Mouse (Mus musculus): ENCODE data around the gene Bcl2l11. TPM values are rescaled to one million over a fixed set of nuclear protein-coding genes. Genes with fewer than 3 reads are reported as not detected.
"Not testable (repeated sequence)": the region's sequence is repeated elsewhere in the genome, so short reads cannot be mapped to it uniquely, and the experiment has no call there.

Gene Bcl2l11
- polyA plus RNA-seq, 1 experiment from 2014 or later: 19.9 TPM

GRCm38 (mm10) chr2:128096070-128096469 lies 29.8 kb upstream of the Bcl2l11 start:
- no peak for ATAC-seq (ENCODE audit: insufficient number of reproducible peaks, insufficient read depth, low FRiP score, low read depth)
- Histone ChIP-seq H3K4me3 (ENCODE audit: low read depth, low read length) (no peak overlapping the region), H3K36me3 (ENCODE audit: control insufficient read depth, insufficient read depth, low read length) (no peaks in the 10 kb centered on the region), H3K9ac (replicated peaks; ENCODE audit: low read depth, low read length) (no peak overlapping the region), H3K27me3 (ENCODE audit: control insufficient read depth, insufficient read depth, low read length) (no peaks in the 10 kb centered on the region), H3K9me3 (ENCODE audit: control insufficient read depth, low read depth, low read length) (no peaks in the 10 kb centered on the region), H3K27ac (ENCODE audit: low read length) (no peak overlapping the region), H3K4me1 (ENCODE audit: control insufficient read depth, insufficient read depth, low read length) (0 out of 2 replicates have a peak, but pooled peaks cover 3% of the 10 kb centered on the region), H3K4me2 (replicated peaks; ENCODE audit: low read depth, low read length) (no peak overlapping the region)
- WGBS: 88% methylated on average over 1 of the region's 1 CpGs

DNA sequence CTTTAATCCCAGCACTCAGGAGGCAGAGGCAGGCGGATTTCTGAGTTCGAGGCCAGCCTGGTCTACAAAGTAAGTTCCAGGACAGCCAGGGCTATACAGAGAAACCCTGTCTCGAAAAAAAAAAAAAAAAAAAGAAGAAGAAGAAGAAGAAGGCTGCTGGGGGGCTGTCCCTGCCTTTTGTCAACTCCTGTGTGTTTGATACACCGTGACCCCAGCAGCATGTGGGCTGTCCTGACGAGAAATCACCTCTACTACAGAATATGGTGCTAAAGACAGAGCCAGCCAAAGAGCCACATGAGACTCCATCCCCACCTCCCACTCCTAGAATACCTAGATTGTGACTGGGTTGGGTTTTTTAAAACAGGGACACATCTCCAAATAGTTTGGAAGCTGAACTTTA lies 27.7 kb upstream of the Bcl2l11 start:
- not testable (repeated sequence) for H3K36me3 ChIP-seq (ENCODE audit: control insufficient read depth, insufficient read depth, low read length); ATAC-seq (ENCODE audit: insufficient number of reproducible peaks, insufficient read depth, low FRiP score, low read depth); H3K4me1 ChIP-seq (ENCODE audit: control insufficient read depth, insufficient read depth, low read length); H3K27ac ChIP-seq (ENCODE audit: low read length); H3K4me2 ChIP-seq (replicated peaks; ENCODE audit: low read depth, low read length); H3K9ac ChIP-seq (replicated peaks; ENCODE audit: low read depth, low read length); H3K4me3 ChIP-seq (ENCODE audit: low read depth, low read length); H3K9me3 ChIP-seq (ENCODE audit: control insufficient read depth, low read depth, low read length); H3K27me3 ChIP-seq (ENCODE audit: control insufficient read depth, insufficient read depth, low read length)
- WGBS: 85% methylated on average over 3 of the region's 5 CpGs

DNA sequence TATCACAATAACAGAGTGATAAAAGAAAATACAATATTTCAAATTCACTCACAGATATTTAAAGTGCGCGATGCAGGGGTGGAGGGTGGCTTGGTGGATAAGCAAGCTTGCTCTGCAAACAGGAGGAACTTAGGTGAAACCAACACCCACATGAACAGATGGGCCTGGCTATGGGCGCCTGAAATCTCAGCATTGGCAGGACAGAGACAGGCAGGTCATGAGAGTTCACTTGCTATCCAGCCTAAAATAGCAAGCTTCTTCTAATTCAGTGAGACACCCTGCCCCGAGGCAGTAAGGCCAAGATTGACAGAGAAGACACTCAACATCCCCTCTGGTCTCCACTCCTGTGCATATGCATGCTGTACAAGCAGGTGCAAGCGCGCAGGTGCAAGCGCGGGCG lies 23.8 kb upstream of the Bcl2l11 start:
- WGBS: 91% methylated on average over 9 of the region's 9 CpGs
- Histone ChIP-seq H3K4me3 (ENCODE audit: low read depth, low read length) (no peak overlapping the region), H3K4me2 (replicated peaks; ENCODE audit: low read depth, low read length) (no peak overlapping the region)

DNA sequence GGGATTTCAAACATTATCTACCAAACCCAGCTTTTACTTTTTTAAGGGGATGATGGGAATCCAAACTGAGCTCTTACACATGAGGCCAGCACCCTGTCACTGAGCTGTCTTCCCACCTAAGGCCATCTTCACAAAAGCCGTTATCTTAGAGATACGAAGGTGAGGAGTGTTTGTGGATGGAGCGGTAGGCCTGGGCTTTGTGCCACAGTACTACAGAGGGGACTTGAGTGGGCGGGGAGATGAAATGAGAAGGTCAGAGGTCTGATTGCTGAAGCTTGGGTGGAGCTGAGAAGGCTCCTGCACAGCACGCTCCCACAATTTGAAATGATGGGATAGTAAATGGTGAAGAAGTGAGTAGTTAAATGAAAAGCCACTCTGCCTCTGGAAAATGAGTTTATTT lies 21.0 kb upstream of the Bcl2l11 start:
- ATAC-seq (ENCODE audit: insufficient number of reproducible peaks, insufficient read depth, low FRiP score, low read depth): no peak
- 64% methylated on average over 5 of the region's 5 CpGs for WGBS

More for the DNA sequence above, 23.8 kb upstream of the Bcl2l11 start:
- no peak for ATAC-seq (ENCODE audit: insufficient number of reproducible peaks, insufficient read depth, low FRiP score, low read depth)
- H3K9me3 ChIP-seq (ENCODE audit: control insufficient read depth, low read depth, low read length): no peaks in the 10 kb centered on the region
- H3K27ac ChIP-seq (ENCODE audit: low read length): no peak overlapping the region
- no peaks in the 10 kb centered on the region for H3K36me3 ChIP-seq (ENCODE audit: control insufficient read depth, insufficient read depth, low read length)
- H3K27me3 ChIP-seq (ENCODE audit: control insufficient read depth, insufficient read depth, low read length): no peaks in the 10 kb centered on the region
- H3K4me1 ChIP-seq (ENCODE audit: control insufficient read depth, insufficient read depth, low read length): no peaks in the 10 kb centered on the region
- H3K9ac ChIP-seq (replicated peaks; ENCODE audit: low read depth, low read length): no peak overlapping the region

DNA sequence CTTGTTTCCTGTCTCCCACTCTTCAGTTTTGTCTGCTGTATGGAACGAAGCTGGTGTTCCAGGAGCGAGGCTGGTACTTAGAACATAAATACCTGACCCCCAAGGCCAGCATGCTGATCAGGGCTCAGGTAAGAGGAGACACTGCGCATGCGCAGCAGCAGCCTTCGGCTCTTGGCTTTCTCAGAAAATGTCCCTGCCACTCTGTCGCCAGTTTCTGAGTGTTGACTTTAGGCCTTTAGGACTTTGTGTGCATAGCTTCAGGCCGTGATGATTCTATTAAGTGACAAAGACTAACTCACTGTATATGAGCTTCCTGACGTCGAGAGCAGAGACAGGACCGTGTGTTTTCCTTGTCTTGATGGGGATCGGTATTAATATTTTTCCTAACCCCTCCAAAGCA lies 20.2 kb upstream of the Bcl2l11 start:
- ATAC-seq (ENCODE audit: insufficient number of reproducible peaks, insufficient read depth, low FRiP score, low read depth): no peak
- Histone ChIP-seq H3K9ac (replicated peaks; ENCODE audit: low read depth, low read length) (no peak overlapping the region), H3K4me3 (ENCODE audit: low read depth, low read length) (no peak overlapping the region), H3K4me1 (ENCODE audit: control insufficient read depth, insufficient read depth, low read length) (no peaks in the 10 kb centered on the region), H3K27ac (ENCODE audit: low read length) (no peak overlapping the region), H3K4me2 (replicated peaks; ENCODE audit: low read depth, low read length) (no peak overlapping the region), H3K36me3 (ENCODE audit: control insufficient read depth, insufficient read depth, low read length) (no peaks in the 10 kb centered on the region), H3K27me3 (ENCODE audit: control insufficient read depth, insufficient read depth, low read length) (no peaks in the 10 kb centered on the region), H3K9me3 (ENCODE audit: control insufficient read depth, low read depth, low read length) (no peaks in the 10 kb centered on the region)
- 75% methylated on average over 11 of the region's 11 CpGs for WGBS

More for the DNA sequence above, 21.0 kb upstream of the Bcl2l11 start:
- Histone ChIP-seq H3K9me3 (ENCODE audit: control insufficient read depth, low read depth, low read length) (no peaks in the 10 kb centered on the region), H3K4me2 (replicated peaks; ENCODE audit: low read depth, low read length) (no peak overlapping the region), H3K4me3 (ENCODE audit: low read depth, low read length) (no peak overlapping the region), H3K27me3 (ENCODE audit: control insufficient read depth, insufficient read depth, low read length) (no peaks in the 10 kb centered on the region), H3K36me3 (ENCODE audit: control insufficient read depth, insufficient read depth, low read length) (no peaks in the 10 kb centered on the region), H3K9ac (replicated peaks; ENCODE audit: low read depth, low read length) (no peak overlapping the region), H3K27ac (ENCODE audit: low read length) (no peak overlapping the region), H3K4me1 (ENCODE audit: control insufficient read depth, insufficient read depth, low read length) (no peaks in the 10 kb centered on the region)

- no peak overlapping the region for H3K9ac ChIP-seq (replicated peaks; ENCODE audit: low read depth, low read length)
- 72% methylated on average over 9 of the region's 9 CpGs for WGBS
Measured at GRCm38 (mm10) chr2:128111537-128111936, 14.3 kb upstream of the Bcl2l11 start.

DNA sequence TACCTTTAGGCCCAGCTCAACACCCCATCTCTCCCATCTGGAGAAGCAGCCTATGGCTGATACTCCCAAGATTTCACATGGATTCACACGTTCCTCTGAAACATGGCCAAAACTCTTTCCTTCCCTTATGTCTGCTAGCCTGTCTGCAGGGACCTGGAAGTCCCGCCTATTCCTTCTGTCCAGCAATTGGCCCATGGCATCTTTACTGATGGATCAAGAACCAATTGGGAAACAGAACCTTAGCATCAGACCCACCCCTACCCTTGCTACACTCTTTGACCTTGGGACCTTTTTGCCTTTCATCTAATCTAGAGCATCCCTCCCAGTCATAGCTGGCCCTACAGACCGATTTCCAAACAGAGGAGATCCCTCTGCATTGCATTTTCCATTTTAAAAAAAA lies 11.2 kb upstream of the Bcl2l11 start:
- 81% methylated on average over 3 of the region's 3 CpGs for WGBS
- H3K36me3 ChIP-seq (ENCODE audit: control insufficient read depth, insufficient read depth, low read length): no peaks in the 10 kb centered on the region
- no peak overlapping the region for H3K27ac ChIP-seq (ENCODE audit: low read length)
- no peaks in the 10 kb centered on the region for H3K4me1 ChIP-seq (ENCODE audit: control insufficient read depth, insufficient read depth, low read length)
- no peak overlapping the region for H3K9ac ChIP-seq (replicated peaks; ENCODE audit: low read depth, low read length)
- H3K27me3 ChIP-seq (ENCODE audit: control insufficient read depth, insufficient read depth, low read length): no peaks in the 10 kb centered on the region
- H3K4me3 ChIP-seq (ENCODE audit: low read depth, low read length): no peak overlapping the region
- no peaks in the 10 kb centered on the region for H3K9me3 ChIP-seq (ENCODE audit: control insufficient read depth, low read depth, low read length)
- ATAC-seq (ENCODE audit: insufficient number of reproducible peaks, insufficient read depth, low FRiP score, low read depth): no peak
- no peak overlapping the region for H3K4me2 ChIP-seq (replicated peaks; ENCODE audit: low read depth, low read length)

More at GRCm38 (mm10) chr2:128111537-128111936, 14.3 kb upstream of the Bcl2l11 start:
- no peaks in the 10 kb centered on the region for H3K4me1 ChIP-seq (ENCODE audit: control insufficient read depth, insufficient read depth, low read length)
- no peak overlapping the region for H3K4me2 ChIP-seq (replicated peaks; ENCODE audit: low read depth, low read length)
- no peak overlapping the region for H3K27ac ChIP-seq (ENCODE audit: low read length)
- H3K4me3 ChIP-seq (ENCODE audit: low read depth, low read length): no peak overlapping the region
- H3K9me3 ChIP-seq (ENCODE audit: control insufficient read depth, low read depth, low read length): no peaks in the 10 kb centered on the region
- no peak for ATAC-seq (ENCODE audit: insufficient number of reproducible peaks, insufficient read depth, low FRiP score, low read depth)
- no peaks in the 10 kb centered on the region for H3K36me3 ChIP-seq (ENCODE audit: control insufficient read depth, insufficient read depth, low read length)
- H3K27me3 ChIP-seq (ENCODE audit: control insufficient read depth, insufficient read depth, low read length): no peaks in the 10 kb centered on the region

- H3K4me3 ChIP-seq (ENCODE audit: low read depth, low read length): no peak overlapping the region
- no peaks in the 10 kb centered on the region for H3K9me3 ChIP-seq (ENCODE audit: control insufficient read depth, low read depth, low read length)
- no peak overlapping the region for H3K9ac ChIP-seq (replicated peaks; ENCODE audit: low read depth, low read length)
- 47% methylated on average over 4 of the region's 4 CpGs for WGBS
- no peak overlapping the region for H3K27ac ChIP-seq (ENCODE audit: low read length)
- no peak for ATAC-seq (ENCODE audit: insufficient number of reproducible peaks, insufficient read depth, low FRiP score, low read depth)
- no peaks in the 10 kb centered on the region for H3K4me1 ChIP-seq (ENCODE audit: control insufficient read depth, insufficient read depth, low read length)
- no peak overlapping the region for H3K4me2 ChIP-seq (replicated peaks; ENCODE audit: low read depth, low read length)
- H3K27me3 ChIP-seq (ENCODE audit: control insufficient read depth, insufficient read depth, low read length): no peaks in the 10 kb centered on the region
- H3K36me3 ChIP-seq (ENCODE audit: control insufficient read depth, insufficient read depth, low read length): no peaks in the 10 kb centered on the region
Measured at GRCm38 (mm10) chr2:128115579-128115978, 10.3 kb upstream of the Bcl2l11 start.

DNA sequence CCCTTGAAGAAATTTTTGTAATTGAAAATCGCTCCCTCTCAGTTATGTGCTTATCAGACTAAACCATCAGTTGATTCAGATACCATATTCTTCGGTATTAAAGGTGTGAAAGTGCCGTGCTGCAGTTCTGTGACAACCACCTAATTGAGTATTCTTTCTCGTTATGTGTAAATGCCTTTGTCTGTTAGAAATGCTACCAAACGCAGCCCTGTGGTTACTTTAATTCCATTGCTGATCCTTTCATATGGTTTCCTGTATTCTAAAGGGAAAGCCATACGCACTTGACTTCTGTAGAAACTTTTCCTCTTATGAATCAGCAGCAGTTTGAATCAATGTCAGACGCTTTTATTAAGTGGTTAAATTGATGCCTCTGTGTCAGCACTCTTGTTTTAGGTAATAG lies 8.2 kb upstream of the Bcl2l11 start:
- peaks cover under 1% of the 10 kb centered on the region; the same call in 1 of the 2 replicates for H3K4me1 ChIP-seq (ENCODE audit: control insufficient read depth, insufficient read depth, low read length)
- H3K9ac ChIP-seq (replicated peaks; ENCODE audit: low read depth, low read length): no peak overlapping the region
- no peak overlapping the region for H3K4me2 ChIP-seq (replicated peaks; ENCODE audit: low read depth, low read length)
- no peaks in the 10 kb centered on the region for H3K9me3 ChIP-seq (ENCODE audit: control insufficient read depth, low read depth, low read length)
- H3K27ac ChIP-seq (ENCODE audit: low read length): no peak overlapping the region
- 78% methylated on average over 7 of the region's 7 CpGs for WGBS
- H3K4me3 ChIP-seq (ENCODE audit: low read depth, low read length): no peak overlapping the region
- no peaks in the 10 kb centered on the region for H3K36me3 ChIP-seq (ENCODE audit: control insufficient read depth, insufficient read depth, low read length)
- no peaks in the 10 kb centered on the region for H3K27me3 ChIP-seq (ENCODE audit: control insufficient read depth, insufficient read depth, low read length)
- ATAC-seq (ENCODE audit: insufficient number of reproducible peaks, insufficient read depth, low FRiP score, low read depth): no peak
